Mouse (Mus musculus) hindbrain, embryonic 15.5 days (tissue): ENCODE data around the gene Filip1. TPM values are rescaled to one million over a fixed set of nuclear protein-coding genes. Genes with fewer than 3 reads are reported as not detected.

ENCODE experiments used
- ATAC-seq: fragments of 200-750 bp; cut with Nextera tagmentation; 2 replicates; pipeline ENCODE4 v1.8.0; 2017; ENCODE audit warnings: low read depth, moderate number of reproducible peaks, moderate TSS enrichment; ENCODE audit not compliant: low FRiP score
- H3K27ac ChIP-seq: fragments of 300-500 bp; sonication (generic); replicated peaks from 2 replicates; pipeline ENCODE4 v1.5.1; 2015; ENCODE audit warnings: mild to moderate bottlenecking, inconsistent platforms
- H3K27me3 ChIP-seq: fragments of 300-500 bp; sonication (generic); 2 replicates; pipeline ENCODE4 v1.6.1; 2015; ENCODE audit warnings: control low read depth, inconsistent platforms
- H3K36me3 ChIP-seq: fragments of 300-500 bp; sonication (generic); 2 replicates; pipeline ENCODE4 v1.6.1; 2015; ENCODE audit warnings: control low read depth, inconsistent platforms
- H3K4me1 ChIP-seq: fragments of 300-500 bp; sonication (generic); replicated peaks from 2 replicates; pipeline ENCODE4 v1.6.1; 2015; ENCODE audit warnings: control low read depth, inconsistent platforms
- H3K4me2 ChIP-seq: fragments of 300-500 bp; sonication (generic); 2 replicates; pipeline ENCODE4 v1.6.1; 2015; ENCODE audit warnings: moderate library complexity, mild to moderate bottlenecking, inconsistent platforms
- H3K4me3 ChIP-seq: fragments of 300-500 bp; sonication (generic); 2 replicates; pipeline ENCODE4 v1.5.1; 2015; ENCODE audit warnings: mild to moderate bottlenecking, inconsistent platforms
- H3K9ac ChIP-seq: fragments of 300-500 bp; sonication (generic); 2 replicates; pipeline ENCODE4 v1.6.1; 2015; ENCODE audit warnings: inconsistent platforms
- H3K9me3 ChIP-seq: fragments of 300-500 bp; sonication (generic); 2 replicates; pipeline ENCODE4 v1.6.1; 2016; ENCODE audit warnings: control low read depth, inconsistent platforms
- WGBS: fragments of 180-500 bp; shearing (Covaris S2); methylation state at CpG from one replicate; pipeline ENCODE4 v1.1.7; 2015; 5-methylcytosine and 5-hydroxymethylcytosine counted together
- polyA plus RNA-seq: library from polyadenylated mRNA; unstranded; fragments of >200 nt; fragmentation: Nextera tagmentation; extraction: Ambion mirVana; gene quantifications from 2 replicates; pipeline ENCODE4 v1.2.1, GENCODE M21; 2015

The Filip1 gene
- polyA plus RNA-seq, 1 experiment from 2014 or later: 2.7 TPM

DNA sequence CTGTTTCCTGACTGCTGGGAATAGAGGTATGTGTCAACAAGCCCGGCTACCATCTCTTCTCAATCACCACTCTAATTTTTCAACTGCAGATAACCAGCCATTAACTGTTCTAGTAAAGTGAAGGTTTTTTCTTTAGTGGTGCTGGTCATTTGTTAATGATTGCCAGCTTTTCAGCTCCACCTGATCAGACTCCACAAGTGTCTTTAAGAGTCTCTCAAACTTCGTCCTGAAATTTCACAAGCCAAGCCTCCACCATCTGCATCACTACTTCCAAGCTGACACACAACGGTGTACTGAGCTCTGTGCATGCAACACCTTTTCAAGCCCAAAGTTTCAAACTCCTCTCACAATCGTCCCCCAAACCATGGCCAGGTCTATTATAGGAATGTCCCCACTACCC is 247.3 kb downstream of the Filip1 start:
- no peaks in the 10 kb centered on the region for H3K9me3 ChIP-seq
- no peak overlapping the region for H3K4me3 ChIP-seq
- no peak for ATAC-seq
- H3K27ac ChIP-seq: no peak overlapping the region
- 0 out of 2 replicates have a peak, but pooled peaks cover 1% of the 10 kb centered on the region for H3K36me3 ChIP-seq
- H3K27me3 ChIP-seq: no peaks in the 10 kb centered on the region
- peaks cover 3% of the 10 kb centered on the region; the same call in 1 of the 2 replicates for H3K4me1 ChIP-seq
- WGBS: 90% methylated on average over 4 of the region's 4 CpGs
- no peak overlapping the region for H3K4me2 ChIP-seq
- no peak overlapping the region for H3K9ac ChIP-seq

Other genes with a start within 250 kb of the Filip1 start
- gene Tmem30a, start 219.3 kb downstream of the Filip1 start, polyA plus RNA-seq: 115 and 117 TPM in 2 replicates
- 51.4 and 53.9 TPM in 2 replicates for gene Senp6, start 54.1 kb upstream of the Filip1 start, polyA plus RNA-seq
- gene Myo6, start 152.2 kb upstream of the Filip1 start, polyA plus RNA-seq: 20.9 and 23.8 TPM in 2 replicates